Mouse (Mus musculus) E14TG2a.4 (cell line): Measurements from ENCODE around the gene Dctn1.
"Not testable (repeated sequence)": the region's sequence is repeated elsewhere in the genome, so short reads cannot be mapped to it uniquely, and the experiment has no call there.

Experiments
- H3K27me3 ChIP-seq: 2 replicates; pipeline ENCODE4 v1.6.1; 2014; ENCODE audit warnings: low read length, control low read depth; ENCODE audit not compliant: insufficient read depth
- H3K36me3 ChIP-seq: 2 replicates; pipeline ENCODE4 v1.6.1; 2014; ENCODE audit warnings: low read length, control low read depth; ENCODE audit not compliant: insufficient read depth
- H3K4me1 ChIP-seq: replicated peaks from 2 replicates; pipeline ENCODE4 v1.6.1; 2014; ENCODE audit warnings: low read depth, low read length, control low read depth
- H3K4me3 ChIP-seq: replicated peaks from 2 replicates; pipeline ENCODE4 v1.5.1; 2014; ENCODE audit warnings: mild to moderate bottlenecking, low read length
- H3K9me3 ChIP-seq: 2 replicates; pipeline ENCODE4 v1.6.1; 2014; ENCODE audit warnings: low read length, control low read depth
- CTCF ChIP-seq: conservative IDR thresholded peaks from 2 replicates; pipeline ENCODE4 v1.5.1; 2014; ENCODE audit warnings: low read length
- NANOG ChIP-seq: IDR thresholded peaks from 2 replicates; pipeline ENCODE4 v1.6.1; 2014; ENCODE audit warnings: borderline replicate concordance, low read length, mixed read lengths
- POU5F1 ChIP-seq: IDR thresholded peaks from 2 replicates; pipeline ENCODE4 v1.6.1; 2014; ENCODE audit warnings: low read length, borderline replicate concordance

The Dctn1 gene

DNA sequence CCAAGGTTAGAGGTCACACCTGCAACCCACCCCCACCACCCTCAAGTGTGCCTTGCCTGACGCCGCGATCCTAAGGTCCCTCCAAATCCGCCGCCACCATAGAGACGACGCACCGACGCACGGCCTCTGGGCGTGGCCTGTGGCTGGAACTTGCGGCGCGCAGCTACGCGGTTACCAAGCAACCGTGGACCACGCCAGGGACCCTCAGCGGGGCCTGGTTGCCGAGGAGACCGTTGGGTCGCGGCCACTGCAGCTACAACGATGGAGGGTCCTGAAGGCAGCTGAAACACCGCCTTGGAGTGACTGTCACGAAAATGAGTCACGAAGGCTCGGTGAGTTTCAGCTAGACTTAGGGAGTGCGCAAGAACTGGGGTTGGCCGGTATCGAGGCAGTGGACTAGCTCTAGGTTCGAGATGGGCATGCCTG, 9.4 kb upstream of the Dctn1 start, which contains the start of the genes Wdr54 and 1700003E16Rik:
Wdr54 (minus strand) TSS at position 139 of the 426 bp plus-strand sequence.
1700003E16Rik (plus strand) TSS at position 146 of the 426 bp plus-strand sequence.
- TF ChIP-seq CTCF: no peak
- TF ChIP-seq NANOG: no peak
- TF ChIP-seq POU5F1: no peak
- Histone ChIP-seq H3K4me1 (peaks cover 38% of the 10 kb centered on the region), H3K27me3 (peaks cover 79% of the 10 kb centered on the region), H3K36me3 (no peaks in the 10 kb centered on the region; the same call in none of the 2 replicates), H3K9me3 (no peaks in the 10 kb centered on the region), H3K4me3 (peak within 1 kb of the TSS; percentile 72)

DNA sequence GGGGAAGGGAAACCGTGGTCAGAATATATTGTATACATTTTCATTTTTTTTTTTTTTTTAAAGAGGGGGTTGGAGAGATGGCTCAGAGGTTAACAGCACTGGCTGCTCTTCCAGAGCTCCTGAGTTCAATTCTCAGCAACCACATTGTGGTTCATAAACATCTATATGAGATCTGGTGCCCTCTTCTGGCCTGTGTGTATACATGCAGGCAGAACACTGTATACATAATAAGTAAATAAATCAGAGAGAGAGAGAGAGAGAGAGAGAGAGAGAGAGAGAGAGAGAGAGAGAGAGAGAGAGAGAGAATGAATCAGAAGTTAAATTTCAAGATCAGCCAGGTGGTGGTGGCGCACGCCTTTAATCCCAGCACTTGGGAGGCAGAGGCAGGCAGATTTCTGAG, 6.3 kb upstream of the Dctn1 start:
- Histone ChIP-seq H3K4me1 (peaks cover 34% of the 10 kb centered on the region), H3K27me3 (peaks cover 64% of the 10 kb centered on the region)
- not testable (repeated sequence) for H3K9me3 ChIP-seq, H3K36me3 ChIP-seq, H3K4me3 ChIP-seq
- 0 out of 2 replicates have a peak, but pooled peaks have one; percentile 17 for TF ChIP-seq CTCF

DNA sequence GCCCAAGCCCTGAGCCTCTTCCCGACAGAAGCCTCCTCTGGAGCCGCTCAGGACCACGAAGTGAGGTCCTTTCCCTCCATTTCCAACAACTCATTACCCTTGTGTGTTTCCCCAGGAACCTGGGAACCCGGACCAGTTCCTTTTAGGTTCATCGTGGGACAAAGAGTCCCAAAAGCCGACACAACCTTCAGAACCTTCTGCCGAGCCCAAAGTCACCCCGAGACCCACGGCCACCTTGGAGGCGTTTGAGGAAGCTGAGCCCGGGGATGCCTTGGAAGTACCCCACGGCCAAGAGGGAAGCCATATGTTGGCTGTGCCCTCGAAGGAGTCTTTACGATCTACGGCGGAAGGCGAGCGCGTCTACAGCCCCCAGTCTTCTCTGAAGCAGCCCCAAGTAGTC, 4.3 kb upstream of the Dctn1 start:
- H3K27me3 ChIP-seq: peaks cover 45% of the 10 kb centered on the region
- H3K4me3 ChIP-seq: peak overlapping the region; percentile 78
- TF ChIP-seq CTCF (no peak), POU5F1 (no peak), NANOG (no peak)
- H3K36me3 ChIP-seq: no peaks in the 10 kb centered on the region
- H3K4me1 ChIP-seq: peaks cover 30% of the 10 kb centered on the region
- no peaks in the 10 kb centered on the region for H3K9me3 ChIP-seq

DNA sequence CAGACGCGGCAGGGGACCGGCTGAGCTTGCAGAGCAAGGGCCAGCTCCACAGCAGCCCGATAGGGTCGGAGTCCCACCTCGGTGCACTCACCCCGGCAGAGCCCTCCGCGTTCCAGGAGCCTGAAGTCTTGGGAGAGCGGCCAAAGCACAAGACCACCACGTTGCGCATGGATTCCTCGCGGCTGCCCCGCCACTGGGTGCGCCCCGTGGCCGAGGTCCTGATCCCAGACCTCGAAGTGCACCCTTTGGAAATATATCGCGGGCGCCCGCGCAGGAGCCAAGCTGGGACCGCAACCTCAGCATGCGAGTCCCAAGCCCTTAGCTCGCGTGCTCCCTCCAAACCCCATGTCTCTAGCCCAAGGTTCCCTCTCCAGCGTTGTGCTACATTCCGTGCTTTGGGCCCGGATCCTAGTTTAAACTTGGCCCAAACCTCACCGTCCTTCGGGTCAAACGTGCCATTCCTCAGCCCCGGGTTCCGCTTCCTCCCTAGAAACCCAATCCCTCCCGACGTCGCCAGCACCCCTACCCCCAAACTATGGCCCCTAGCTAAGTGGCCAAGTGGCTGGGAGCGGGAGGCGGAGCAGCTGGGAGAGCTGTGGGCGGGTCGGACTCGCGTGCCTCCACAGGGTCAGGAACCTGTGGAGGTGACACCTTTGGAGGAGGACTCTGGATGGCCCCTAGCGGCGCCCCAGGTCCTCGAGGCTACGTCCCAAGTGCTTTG, 3.6 kb upstream of the Dctn1 start:
- H3K27me3 ChIP-seq: peaks cover 43% of the 10 kb centered on the region

GRCm38 (mm10) chr6:83162701-83163100, 3.0 kb upstream of the Dctn1 start:
- H3K36me3 ChIP-seq: no peaks in the 10 kb centered on the region
- H3K27me3 ChIP-seq: peaks cover 37% of the 10 kb centered on the region
- peaks cover 36% of the 10 kb centered on the region for H3K4me1 ChIP-seq
- peak overlapping the region; percentile 78 for H3K4me3 ChIP-seq
- TF ChIP-seq NANOG (no peak), CTCF (peak; percentile 74)
- H3K9me3 ChIP-seq: no peaks in the 10 kb centered on the region

More for the DNA sequence above, 3.6 kb upstream of the Dctn1 start:
- Histone ChIP-seq H3K4me1 (peaks cover 31% of the 10 kb centered on the region), H3K4me3 (peak overlapping the region; percentile 78), H3K9me3 (no peaks in the 10 kb centered on the region), H3K36me3 (no peaks in the 10 kb centered on the region)
- no peak for TF ChIP-seq CTCF
- TF ChIP-seq NANOG: no peak
- TF ChIP-seq POU5F1: no peak

- TF ChIP-seq NANOG (no peak), POU5F1 (no peak), CTCF (no peak)
- Histone ChIP-seq H3K9me3 (no peaks in the 10 kb centered on the region), H3K27me3 (peaks cover 26% of the 10 kb centered on the region), H3K4me3 (peak overlapping the region; percentile 94), H3K36me3 (peaks cover 11% of the 10 kb centered on the region; the same call in 1 of the 2 replicates), H3K4me1 (peaks cover 40% of the 10 kb centered on the region)
These were observed 604 bp upstream of the Dctn1 start for GRCm38 (mm10) chr6:83165026-83165606.

GRCm38 (mm10) chr6:83166243-83166630, 517 bp downstream of the Dctn1 start:
- Histone ChIP-seq H3K4me3 (peak overlapping the region; percentile 94), H3K9me3 (no peaks in the 10 kb centered on the region), H3K4me1 (peaks cover 45% of the 10 kb centered on the region), H3K36me3 (peaks cover 12% of the 10 kb centered on the region; the same call in 1 of the 2 replicates), H3K27me3 (peaks cover 15% of the 10 kb centered on the region)
- TF ChIP-seq NANOG (no peak), POU5F1 (no peak), CTCF (no peak)

DNA sequence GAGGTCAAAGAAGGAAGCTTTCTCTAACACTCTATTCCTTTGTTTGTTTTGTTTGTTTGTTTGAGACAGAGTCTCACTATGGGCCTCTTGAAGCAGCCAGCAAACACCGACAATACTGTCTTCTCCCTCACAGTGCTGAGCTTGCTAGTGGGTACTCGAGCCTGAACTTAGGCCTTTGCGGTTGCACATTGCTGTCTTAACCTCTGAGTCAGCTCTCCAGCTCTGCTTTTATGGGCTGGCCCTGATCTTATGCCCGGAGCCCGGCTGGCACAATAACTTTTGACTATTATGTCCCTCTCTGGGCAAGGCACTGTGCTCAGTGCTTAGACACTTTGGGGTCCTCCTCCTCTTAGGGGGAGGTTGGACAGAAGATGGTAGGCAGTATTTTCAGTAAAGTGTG, 4.2 kb downstream of the Dctn1 start:
- no peak overlapping the region for H3K4me3 ChIP-seq
- no peaks in the 10 kb centered on the region for H3K9me3 ChIP-seq
- H3K27me3 ChIP-seq: no peaks in the 10 kb centered on the region
- TF ChIP-seq CTCF (no peak), NANOG (no peak), POU5F1 (no peak)
- peaks cover 23% of the 10 kb centered on the region; the same call in 1 of the 2 replicates for H3K36me3 ChIP-seq
- H3K4me1 ChIP-seq: peaks cover 46% of the 10 kb centered on the region

DNA sequence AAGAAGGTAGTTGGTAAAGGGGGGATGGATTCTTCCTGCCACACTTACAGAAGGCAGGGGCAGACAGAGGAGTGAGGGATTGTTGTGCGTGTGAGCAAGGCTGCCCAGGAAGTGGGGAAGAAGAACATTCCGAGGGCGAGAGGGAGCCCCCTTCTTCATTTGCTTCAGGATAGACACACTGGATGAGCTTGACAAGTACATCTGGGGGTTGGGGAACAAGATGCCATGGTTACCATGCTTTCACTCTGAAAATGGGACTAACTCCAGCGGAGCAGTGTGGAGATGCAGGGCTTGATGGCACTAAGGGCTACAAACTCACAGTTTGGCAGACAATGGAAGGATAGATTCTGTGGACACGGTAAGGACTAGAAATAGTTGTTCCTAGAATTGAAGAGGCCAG, 5.3 kb downstream of the Dctn1 start:
- no peak for TF ChIP-seq POU5F1
- no peak for TF ChIP-seq CTCF
- TF ChIP-seq NANOG: no peak
- Histone ChIP-seq H3K4me1 (peaks cover 41% of the 10 kb centered on the region), H3K9me3 (no peaks in the 10 kb centered on the region), H3K36me3 (peaks cover 28% of the 10 kb centered on the region; the same call in 1 of the 2 replicates), H3K27me3 (no peaks in the 10 kb centered on the region), H3K4me3 (no peak overlapping the region)
